Mouse (Mus musculus) brain, embryonic 14.5 days (tissue): Measurements from ENCODE around the gene Asic4.

ENCODE experiments used
- CTCF ChIP-seq: fragments of 200-500 bp; IDR thresholded peaks from 2 replicates; pipeline ENCODE4 v1.5.1; 2012; ENCODE audit warnings: inconsistent platforms, mild to moderate bottlenecking, moderate library complexity, borderline replicate concordance; ENCODE audit not compliant: insufficient read depth, insufficient read length; ENCODE audit errors: extremely low read depth
- POLR2A ChIP-seq: fragments of 200-500 bp; IDR thresholded peaks from 2 replicates; pipeline ENCODE4 v1.6.1; 2012; ENCODE audit warnings: mild to moderate bottlenecking, inconsistent platforms, borderline replicate concordance; ENCODE audit not compliant: poor library complexity, insufficient read depth, insufficient read length, severe bottlenecking; ENCODE audit errors: extremely low read depth

DNA sequence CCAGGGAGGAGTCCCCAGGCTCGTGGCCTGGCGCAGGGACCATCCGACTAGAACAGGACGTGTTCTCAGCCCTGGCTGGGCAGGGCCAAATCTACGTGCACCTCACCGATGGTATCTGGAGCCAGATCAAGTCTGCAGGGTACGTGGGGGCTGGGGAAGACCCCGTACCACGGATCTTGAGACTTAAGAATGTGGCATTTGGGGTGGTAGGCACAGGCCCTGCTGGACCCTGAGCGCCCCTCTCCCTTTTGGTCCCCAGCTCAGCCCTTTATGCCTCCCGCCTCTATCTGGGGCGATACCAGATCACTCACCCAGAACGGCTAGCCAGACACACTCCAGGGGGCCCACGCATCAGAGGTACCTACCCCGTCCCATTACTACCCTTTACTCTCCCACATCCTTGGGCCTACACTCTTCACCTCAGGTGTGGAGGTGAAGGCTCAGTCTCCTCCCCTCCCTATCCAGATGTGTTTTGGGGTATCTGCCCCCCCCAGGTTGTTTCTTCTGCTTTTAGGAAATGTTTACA, 8.7 kb upstream of the Asic4 start:
- no peak for TF ChIP-seq POLR2A
- TF ChIP-seq CTCF, result no peak
